In the genomic region with DNA sequence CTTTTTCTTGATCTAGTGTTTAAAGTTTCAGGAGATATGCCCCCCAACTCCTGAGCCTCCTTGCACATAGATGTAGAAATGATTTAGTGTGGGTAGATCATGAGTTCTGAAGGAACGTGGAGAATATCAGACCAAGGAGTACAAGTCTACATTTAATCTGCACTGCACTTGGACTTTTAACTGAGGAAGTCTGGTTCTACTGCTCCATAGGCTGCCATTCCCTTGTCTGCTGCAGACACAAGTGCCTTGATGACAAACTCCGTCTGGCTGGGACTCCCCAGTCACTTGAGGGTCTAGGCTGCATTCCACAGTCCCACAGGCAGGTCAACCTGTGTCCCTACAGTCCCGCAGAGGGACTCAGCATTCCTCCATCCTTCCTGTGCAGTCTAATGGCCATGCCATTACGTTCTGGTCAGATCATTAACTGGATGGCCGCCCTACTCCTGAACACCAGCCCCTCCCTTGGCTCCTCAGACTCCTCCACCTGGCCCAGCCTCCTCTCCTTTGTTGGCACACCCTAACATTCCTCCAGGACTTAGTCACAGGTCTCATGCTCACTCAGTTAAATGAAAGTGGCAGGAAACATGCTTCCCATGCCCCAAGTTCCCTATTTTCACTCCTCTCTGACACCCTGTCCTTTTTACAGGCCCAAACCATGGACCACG, we compare ENCODE assay signal across 9 mouse cellular contexts. TPM values are rescaled to one million over a fixed set of nuclear protein-coding genes. Genes with fewer than 3 reads are reported as not detected.
DNase-seq lines count a peak whose midpoint lies in the region; ATAC-seq lines count a peak whose summit lies in the region.
"Had no signal": no experiment of that assay in that cellular context is flagged by ENCODE, and none has a peak within 500 bp of the region (broad histone marks: within the 10 kb centered on the region; RNA-seq: fewer than 3 reads in every experiment).

No protein-coding gene starts in this region.

- peak; percentile 31 for DNase-seq in urinary bladder, postnatal 25 days (ENCODE audit: low spot score)
- no peak for DNase-seq in urinary bladder, postnatal 10 days (ENCODE audit: low spot score)
- DNase-seq in kidney, adult 18-20 months, result peak; percentile 49
- DNase-seq in left cerebral cortex, adult 9 months (ENCODE audit: low spot score in 2 of 2), result no peak
- no peak for DNase-seq in retina, postnatal 1 day
- DNase-seq in ovary, postnatal 10 days (ENCODE audit: low spot score), result no peak

- H3K27me3 ChIP-seq in lung, embryonic 15.5 days, result no peaks in the 10 kb centered on the region

- no peak overlapping the region for H3K4me3 ChIP-seq in lung, embryonic 15.5 days

- H3K4me2 ChIP-seq in lung, embryonic 15.5 days, result peak overlapping the region; percentile 16; the same call in 1 of the 2 replicates
- H3K4me2 ChIP-seq: midbrain, embryonic 11.5 days had no signal

- H3K4me1 ChIP-seq in lung, embryonic 15.5 days, result peaks cover 31% of the 10 kb centered on the region

- no peak overlapping the region for H3K9ac ChIP-seq in lung, embryonic 15.5 days

- peak overlapping the region; percentile 93 for H3K27ac ChIP-seq in lung, embryonic 15.5 days

- WGBS in lung, embryonic 15.5 days, result 33% methylated on average over 6 of the region's 6 CpGs

- H3K36me3 ChIP-seq in lung, embryonic 15.5 days, result no peaks in the 10 kb centered on the region

- ATAC-seq in lung, embryonic 15.5 days (ENCODE audit: borderline replicate concordance, extremely low read depth, low FRiP score, low TSS enrichment), result peak; percentile 81
- ATAC-seq in activated CD4-positive, CD25-positive, alpha-beta regulatory T cell, adult 4 months, result no peak

- H3K9me3 ChIP-seq in lung, embryonic 15.5 days, result no peaks in the 10 kb centered on the region

RNA-seq across cellular contexts. Expression of a gene that starts 17.8 kb away (rescaled TPM):
- polyA plus RNA-seq in lung, embryonic 15.5 days (2015; fragmentation: Nextera tagmentation; extraction: Ambion mirVana), result 78.4 and 79.8 TPM in 2 replicates
- 10 to 100 TPM; 20.4 to 24.5 TPM for polyA plus RNA-seq in activated CD4-positive, CD25-positive, alpha-beta regulatory T cell, adult 4 months (2017; shearing (Covaris generic))

RNA-seq across cellular contexts. Expression of a gene that starts 35.6 kb away (rescaled TPM):
- 19.4 and 21.7 TPM in 2 replicates for polyA plus RNA-seq in lung, embryonic 15.5 days (2015; fragmentation: Nextera tagmentation; extraction: Ambion mirVana)
- polyA plus RNA-seq in activated CD4-positive, CD25-positive, alpha-beta regulatory T cell, adult 4 months (2017; shearing (Covaris generic)), result 1 to 10 TPM; 2.5 to 2.7 TPM

RNA-seq across cellular contexts. Expression of a gene that starts 38.5 kb away (rescaled TPM):
- polyA plus RNA-seq in lung, embryonic 15.5 days (2015; fragmentation: Nextera tagmentation; extraction: Ambion mirVana), result 20.4 and 21.0 TPM in 2 replicates
- 1 to 10 TPM; 4.6 to 6.5 TPM for polyA plus RNA-seq in activated CD4-positive, CD25-positive, alpha-beta regulatory T cell, adult 4 months (2017; shearing (Covaris generic))

RNA-seq across cellular contexts. Expression of a gene that starts 57.6 kb away (rescaled TPM):
- polyA plus RNA-seq in lung, embryonic 15.5 days (2015; fragmentation: Nextera tagmentation; extraction: Ambion mirVana), result 421 and 449 TPM in 2 replicates
- polyA plus RNA-seq in activated CD4-positive, CD25-positive, alpha-beta regulatory T cell, adult 4 months (2017; shearing (Covaris generic)), result 100 to 1,000 TPM; 277 to 289 TPM

Comparison
In these comparisons a context has a peak if more than half of its experiments do, and no peak if none do; other contexts are left out.
1. DNase-seq: peak in urinary bladder, postnatal 25 days (single experiment) and kidney, adult 18-20 months (single experiment); none in urinary bladder, postnatal 10 days (single experiment), left cerebral cortex, adult 9 months (0 of 2), retina, postnatal 1 day (single experiment) and ovary, postnatal 10 days (single experiment).